Mouse (Mus musculus) activated CD4-positive, CD25-positive, alpha-beta regulatory T cell, adult 4 months (primary cell): ENCODE measurements at regions not wholly inside any gene's neighbourhood (a gene's known extent, or its start where the extent isn't known, plus 50 kb on each side); places are given as distances from the start of the nearest gene placed in this dataset.

Source experiments
- ATAC-seq: one replicate; pipeline ENCODE4 v1.8.0; 2017

GRCm38 (mm10) chr11:21041201-21041600, 49.9 kb upstream of the Peli1 start:
- no peak for ATAC-seq
